Mouse (Mus musculus): ENCODE measurements around the gene Ifi27l2a. TPM values are rescaled to one million over a fixed set of nuclear protein-coding genes. Genes with fewer than 3 reads are reported as not detected.

Gene Ifi27l2a
- polyA plus RNA-seq, 1 experiment from 2014 or later = 2.3 TPM

DNA sequence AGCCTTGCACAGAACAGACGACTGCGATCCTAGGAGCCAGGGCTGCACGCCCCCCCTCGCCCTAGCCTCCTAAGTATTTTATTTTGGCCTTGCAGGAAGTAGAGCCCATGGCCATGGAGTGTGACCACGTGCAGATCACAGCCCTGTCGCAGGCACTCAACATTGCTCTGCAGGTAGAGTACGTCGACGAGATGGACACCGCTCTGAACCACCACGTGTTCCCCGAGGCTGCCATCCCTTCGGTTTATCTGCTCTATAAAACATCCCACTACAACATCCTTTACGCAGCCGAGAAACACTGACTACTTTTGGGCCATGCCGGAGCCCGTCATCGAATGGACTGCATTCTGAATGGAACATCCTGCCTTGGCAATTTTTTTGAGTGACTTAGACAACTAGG is 39.3 kb downstream of the Ifi27l2a start:
- H3K9me3 ChIP-seq (replicated peaks; ENCODE audit: control insufficient read depth, low read length, poor library complexity, severe bottlenecking) = no peaks in the 10 kb centered on the region
- H3K27me3 ChIP-seq (ENCODE audit: control insufficient read depth, insufficient read depth, low read depth, low read length) = no peaks in the 10 kb centered on the region
- no peak overlapping the region for H3K27ac ChIP-seq (ENCODE audit: low read length)
- no peak overlapping the region for H3K9ac ChIP-seq (ENCODE audit: low read depth, low read length)
- no peak overlapping the region for H3K4me3 ChIP-seq (ENCODE audit: low read depth, low read length)
- no peak for ATAC-seq
- H3K4me2 ChIP-seq (ENCODE audit: low read length) = no peak overlapping the region
- peaks cover 42% of the 10 kb centered on the region for H3K36me3 ChIP-seq (ENCODE audit: control insufficient read depth, insufficient read depth, low read length)
- H3K4me1 ChIP-seq (ENCODE audit: control insufficient read depth, insufficient read depth, low read length) = no peaks in the 10 kb centered on the region
- 86% methylated on average over 18 of the region's 18 CpGs for WGBS

DNA sequence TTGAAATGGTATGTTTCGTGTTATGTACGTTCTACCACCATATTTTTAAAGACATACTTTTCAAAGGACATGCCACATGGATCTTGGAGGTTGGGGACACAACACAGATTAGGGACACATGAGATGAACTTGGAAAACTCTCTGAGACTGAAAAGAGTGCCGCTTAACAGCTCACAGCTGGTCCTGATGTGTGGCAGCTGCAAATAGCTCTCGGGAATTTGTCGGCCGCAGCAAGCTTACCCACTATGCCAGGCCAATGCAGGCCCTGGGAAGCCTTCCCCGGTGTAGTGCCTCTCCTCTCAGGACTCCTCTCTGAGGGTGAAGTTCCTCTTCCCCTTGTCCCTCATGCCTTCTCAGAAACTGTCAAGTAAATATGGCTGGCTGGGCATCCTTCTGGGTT is 46.7 kb downstream of the Ifi27l2a start:
- Histone ChIP-seq H3K4me1 (ENCODE audit: control insufficient read depth, insufficient read depth, low read length) (no peaks in the 10 kb centered on the region), H3K9me3 (replicated peaks; ENCODE audit: control insufficient read depth, low read length, poor library complexity, severe bottlenecking) (no peaks in the 10 kb centered on the region), H3K27me3 (ENCODE audit: control insufficient read depth, insufficient read depth, low read depth, low read length) (no peaks in the 10 kb centered on the region), H3K4me2 (ENCODE audit: low read length) (no peak overlapping the region), H3K4me3 (ENCODE audit: low read depth, low read length) (no peak overlapping the region), H3K9ac (ENCODE audit: low read depth, low read length) (no peak overlapping the region), H3K27ac (ENCODE audit: low read length) (no peak overlapping the region), H3K36me3 (ENCODE audit: control insufficient read depth, insufficient read depth, low read length) (no peaks in the 10 kb centered on the region)
- WGBS = 84% methylated on average over 7 of the region's 7 CpGs
- no peak for ATAC-seq

DNA sequence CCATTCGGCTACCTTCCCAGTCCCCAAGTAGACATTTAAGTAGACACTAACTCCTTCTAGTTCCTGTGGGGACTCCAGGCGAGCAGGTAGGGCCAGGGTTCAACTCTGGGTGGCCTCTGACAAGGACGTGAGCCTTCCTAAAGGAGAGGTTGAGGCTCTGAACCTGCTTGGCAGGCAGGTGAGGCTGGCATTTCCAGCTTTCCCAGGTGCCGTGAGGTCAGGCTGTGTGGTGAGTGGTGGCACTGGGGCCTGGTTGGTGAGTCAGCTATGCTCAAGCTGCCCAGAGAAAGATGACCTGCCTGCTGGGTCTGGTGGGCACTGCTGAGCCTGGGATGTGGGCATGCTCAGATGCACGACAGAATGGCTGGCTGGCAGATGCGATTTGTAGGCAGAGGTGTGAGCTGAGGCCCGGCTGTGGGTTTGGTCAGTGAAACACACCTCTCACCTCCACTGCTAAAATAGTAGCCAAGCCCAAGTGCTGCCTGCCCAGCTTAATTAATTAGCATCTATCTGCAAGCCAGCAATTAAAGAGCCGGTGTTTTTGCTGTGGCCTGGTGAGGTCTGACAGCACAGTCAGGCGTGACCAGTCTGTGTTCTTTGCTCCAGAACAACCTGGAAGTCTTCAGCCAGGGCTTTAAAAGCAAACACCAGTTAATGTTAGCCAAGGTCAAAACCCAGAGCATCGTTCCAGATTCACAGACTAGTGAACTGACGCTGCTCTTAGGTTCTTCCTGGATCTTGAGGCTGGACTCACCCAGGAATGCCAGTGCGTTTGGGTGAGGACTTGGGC is 47.8 kb downstream of the Ifi27l2a start:
- Histone ChIP-seq H3K27me3 (ENCODE audit: control insufficient read depth, insufficient read depth, low read depth, low read length) (no peaks in the 10 kb centered on the region), H3K27ac (ENCODE audit: low read length) (no peak overlapping the region), H3K36me3 (ENCODE audit: control insufficient read depth, insufficient read depth, low read length) (no peaks in the 10 kb centered on the region), H3K4me1 (ENCODE audit: control insufficient read depth, insufficient read depth, low read length) (no peaks in the 10 kb centered on the region), H3K9me3 (replicated peaks; ENCODE audit: control insufficient read depth, low read length, poor library complexity, severe bottlenecking) (no peaks in the 10 kb centered on the region), H3K4me3 (ENCODE audit: low read depth, low read length) (no peak overlapping the region), H3K4me2 (ENCODE audit: low read length) (no peak overlapping the region), H3K9ac (ENCODE audit: low read depth, low read length) (no peak overlapping the region)
- ATAC-seq = no peak
- WGBS = 83% methylated on average over 12 of the region's 12 CpGs

DNA sequence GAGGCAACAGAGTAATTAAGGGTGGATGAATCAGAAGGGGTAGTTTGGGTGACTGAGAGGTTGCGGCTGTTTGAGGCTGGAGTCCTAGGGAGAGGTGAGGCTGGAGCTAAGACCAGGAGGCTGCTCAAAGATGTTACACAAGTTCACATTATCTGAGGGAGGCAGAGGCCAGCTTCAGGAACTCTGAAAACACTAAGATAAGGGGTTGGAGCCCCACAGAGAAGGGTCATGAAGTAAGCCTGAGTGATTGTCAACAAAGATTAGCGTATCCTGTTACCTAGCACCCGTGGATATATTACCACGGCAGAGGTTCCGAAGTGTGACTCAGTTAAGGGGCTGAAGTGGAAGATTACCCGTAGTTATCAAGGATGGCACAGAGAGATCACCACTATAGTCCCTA is 50.0 kb downstream of the Ifi27l2a start:
- no peak overlapping the region for H3K27ac ChIP-seq (ENCODE audit: low read length)
- ATAC-seq = no peak
- H3K4me2 ChIP-seq (ENCODE audit: low read length) = no peak overlapping the region
- H3K4me3 ChIP-seq (ENCODE audit: low read depth, low read length) = no peak overlapping the region
- no peaks in the 10 kb centered on the region for H3K36me3 ChIP-seq (ENCODE audit: control insufficient read depth, insufficient read depth, low read length)
- no peaks in the 10 kb centered on the region for H3K9me3 ChIP-seq (replicated peaks; ENCODE audit: control insufficient read depth, low read length, poor library complexity, severe bottlenecking)
- 44% methylated on average over 6 of the region's 6 CpGs for WGBS
- H3K4me1 ChIP-seq (ENCODE audit: control insufficient read depth, insufficient read depth, low read length) = peaks cover 11% of the 10 kb centered on the region
- no peak overlapping the region for H3K9ac ChIP-seq (ENCODE audit: low read depth, low read length)
- no peaks in the 10 kb centered on the region for H3K27me3 ChIP-seq (ENCODE audit: control insufficient read depth, insufficient read depth, low read depth, low read length)

Other genes with a start within 250 kb of the Ifi27l2a start
- 0.48 and 0.55 TPM in 2 replicates for gene Prima1, start 201.5 kb downstream of the Ifi27l2a start, polyA plus RNA-seq (2015; fragmentation: Nextera tagmentation; extraction: Ambion mirVana)
- 5.3 and 7.7 TPM in 2 replicates for gene Fam181a, start 132.7 kb downstream of the Ifi27l2a start, polyA plus RNA-seq (2015; fragmentation: Nextera tagmentation; extraction: Ambion mirVana)
- 0.80 and 0.82 TPM in 2 replicates for gene Asb2, start 87.7 kb downstream of the Ifi27l2a start, polyA plus RNA-seq (2015; fragmentation: Nextera tagmentation; extraction: Ambion mirVana)
- 23.5 and 24.4 TPM in 2 replicates for gene Otub2, start 55.0 kb downstream of the Ifi27l2a start, polyA plus RNA-seq (2015; fragmentation: Nextera tagmentation; extraction: Ambion mirVana)
- gene 9330161L09Rik, start 35.9 kb downstream of the Ifi27l2a start, polyA plus RNA-seq (2015; fragmentation: Nextera tagmentation; extraction: Ambion mirVana) = 1.2 and 1.4 TPM in 2 replicates
- 150 and 155 TPM in 2 replicates for gene Ddx24, start 17.9 kb downstream of the Ifi27l2a start, polyA plus RNA-seq (2015; fragmentation: Nextera tagmentation; extraction: Ambion mirVana)
- 10.0 and 12.3 TPM in 2 replicates for gene Ifi27, start 9.5 kb downstream of the Ifi27l2a start, polyA plus RNA-seq (2015; fragmentation: Nextera tagmentation; extraction: Ambion mirVana)
- not detected in 2 replicates for gene Ifi27l2b, start 13.5 kb upstream of the Ifi27l2a start, polyA plus RNA-seq (2015; fragmentation: Nextera tagmentation; extraction: Ambion mirVana)
- gene Ppp4r4, start 88.6 kb upstream of the Ifi27l2a start, polyA plus RNA-seq (2015; fragmentation: Nextera tagmentation; extraction: Ambion mirVana) = 2.8 and 3.6 TPM in 2 replicates
- gene Serpina10, start 187.8 kb upstream of the Ifi27l2a start, polyA plus RNA-seq (2015; fragmentation: Nextera tagmentation; extraction: Ambion mirVana) = not detected in 2 replicates
- not detected in 2 replicates for gene Serpina6, start 213.5 kb upstream of the Ifi27l2a start, polyA plus RNA-seq (2015; fragmentation: Nextera tagmentation; extraction: Ambion mirVana)
- not detected in 2 replicates for gene Serpina16, start 232.5 kb upstream of the Ifi27l2a start, polyA plus RNA-seq (2015; fragmentation: Nextera tagmentation; extraction: Ambion mirVana)